Mouse (Mus musculus) urinary bladder, postnatal 14 days (tissue): ENCODE measurements around the gene Stx1b.

Source experiments
- DNase-seq: peaks from one replicate; pipeline ENCODE4 v3.0.0; 2021; ENCODE audit warnings: low spot score

The Stx1b gene

DNA sequence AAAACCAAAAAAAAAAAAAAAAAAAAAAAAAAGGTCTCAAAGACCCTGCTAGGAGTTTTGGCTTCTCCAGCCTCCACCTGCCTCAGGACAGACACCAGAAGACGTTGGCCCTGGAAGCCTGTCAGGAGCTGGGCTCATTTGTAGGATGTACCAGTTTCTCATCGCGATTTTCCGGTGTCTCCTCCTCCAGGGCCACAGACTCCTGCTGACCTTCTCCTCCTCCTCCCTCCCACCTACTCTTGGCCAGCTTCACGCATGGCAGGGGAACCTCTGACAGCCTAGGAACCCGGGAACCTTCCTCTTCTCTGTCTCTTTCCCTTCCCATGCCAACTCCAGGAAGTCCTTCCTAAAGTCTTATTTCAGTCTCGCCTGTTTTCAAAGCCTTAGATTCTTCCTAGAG is 7.3 kb downstream of the Stx1b start:
- DNase-seq: no peak

DNA sequence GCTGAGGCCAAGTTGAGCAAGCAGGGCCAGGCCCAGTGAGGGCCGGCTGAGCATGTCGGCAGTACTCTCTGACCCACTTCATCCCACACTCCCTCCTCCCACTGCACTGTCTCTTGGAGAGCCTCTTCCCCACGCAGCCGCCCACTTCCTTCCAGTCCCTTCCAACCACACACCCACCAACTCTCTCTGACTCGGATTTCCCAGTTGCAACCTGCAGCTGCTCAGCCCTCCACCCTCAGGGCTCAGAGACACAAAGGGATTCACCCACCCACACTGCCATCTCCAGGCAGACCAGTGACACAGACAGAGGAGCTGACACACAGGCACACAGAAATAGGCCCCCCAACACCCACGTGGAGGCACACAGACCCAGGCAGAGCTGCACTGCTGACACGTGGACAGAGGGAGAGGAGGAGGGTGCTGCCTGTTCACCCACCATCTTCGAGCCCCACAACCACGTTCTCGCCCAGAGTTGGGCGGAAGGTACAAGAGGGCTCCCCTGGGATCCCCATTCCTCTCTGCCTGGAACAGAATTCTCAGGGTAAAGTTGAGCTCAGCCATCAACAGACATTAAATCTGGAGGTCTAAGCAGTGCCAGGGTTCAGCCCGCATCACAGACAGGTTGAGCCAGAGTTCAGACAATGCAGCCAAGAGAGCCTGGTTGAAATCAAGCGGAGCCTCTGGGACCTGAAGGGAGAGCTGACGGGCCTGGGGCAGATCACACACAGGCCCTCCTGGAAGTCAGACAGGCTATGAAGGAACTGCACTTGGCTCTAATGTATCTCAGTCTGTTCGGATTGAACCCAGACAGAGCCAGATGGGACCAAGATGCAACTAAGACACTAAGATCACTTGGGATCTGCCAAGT is 8.2 kb downstream of the Stx1b start:
- DNase-seq: peak; percentile 61

DNA sequence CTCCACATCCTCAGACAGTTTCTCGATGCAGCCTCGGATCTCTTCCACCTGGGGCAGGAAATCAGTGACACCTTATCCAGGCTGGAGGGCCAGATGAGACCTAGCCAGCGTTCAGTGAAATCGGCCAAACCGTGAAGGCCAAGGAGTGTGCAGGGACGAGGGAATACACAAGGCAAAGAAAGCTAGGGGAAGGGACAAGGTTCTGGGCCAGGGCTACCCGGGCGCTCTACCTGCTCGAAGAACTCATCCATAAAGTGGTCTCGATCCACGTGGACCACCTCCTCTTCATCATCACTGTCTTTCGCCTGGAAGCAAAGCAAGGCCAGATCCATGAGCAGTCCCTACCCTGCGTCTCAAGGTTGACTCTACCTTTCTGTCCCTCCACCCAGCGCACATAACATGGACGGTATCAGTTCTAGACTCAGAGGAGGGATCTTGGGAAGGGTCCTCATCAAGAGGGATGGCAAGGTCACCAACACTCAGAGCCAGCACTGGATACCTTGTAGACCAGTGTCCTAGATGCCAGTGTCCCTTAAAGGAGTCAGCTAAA is 9.2 kb downstream of the Stx1b start:
- no peak for DNase-seq

DNA sequence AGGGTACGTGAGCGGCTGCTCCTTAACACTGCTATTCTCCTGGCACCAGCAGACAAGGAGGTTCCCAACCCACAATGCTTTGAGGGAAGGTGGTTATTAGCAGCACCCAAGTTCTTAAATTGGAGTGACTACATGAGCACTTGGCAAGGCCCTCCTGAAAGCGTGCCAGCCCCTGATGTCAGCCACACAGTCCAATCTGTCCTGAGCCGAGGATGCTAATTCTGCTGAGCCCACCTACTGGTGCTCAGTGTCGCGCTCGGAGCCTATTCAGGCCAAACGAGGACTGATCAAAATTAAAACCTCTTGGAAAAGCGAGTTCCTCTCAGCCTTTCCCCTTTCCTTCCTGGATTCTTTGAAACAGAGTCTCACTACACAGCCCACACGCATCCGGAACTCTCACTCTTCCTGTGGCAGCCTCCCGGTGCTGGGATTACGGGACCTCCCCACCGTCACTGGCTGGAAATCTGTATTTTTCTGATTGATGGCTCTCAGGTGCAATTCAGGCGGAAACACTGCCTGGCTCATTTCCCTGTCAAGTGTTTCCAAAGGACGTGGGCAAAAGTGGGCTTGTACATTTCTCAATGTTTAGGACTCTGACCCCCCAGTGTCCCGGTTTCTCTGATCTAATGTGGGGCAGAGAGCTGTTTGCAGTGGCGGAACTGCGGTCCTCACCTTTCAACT is 10.0 kb downstream of the Stx1b start:
- peak; percentile 53 for DNase-seq

DNA sequence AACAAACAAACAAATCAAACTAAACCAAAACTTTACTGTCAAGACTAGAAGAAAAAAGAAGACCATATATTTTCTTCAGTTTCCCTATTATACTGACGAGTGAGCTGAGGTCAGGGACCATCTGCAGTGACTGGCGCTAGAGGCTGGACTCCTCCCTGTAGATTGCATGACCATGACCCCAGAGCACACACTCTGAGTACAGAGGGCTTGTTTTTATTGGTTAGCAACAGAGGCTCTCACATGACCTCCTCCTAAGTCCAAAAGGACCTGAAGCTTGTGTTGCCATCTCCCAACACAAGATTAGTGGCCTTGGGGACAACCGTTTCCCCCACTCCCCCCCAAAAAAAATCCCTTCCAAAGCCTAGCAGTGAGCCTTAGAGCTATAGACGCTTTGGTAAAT is 10.5 kb downstream of the Stx1b start:
- no peak for DNase-seq

DNA sequence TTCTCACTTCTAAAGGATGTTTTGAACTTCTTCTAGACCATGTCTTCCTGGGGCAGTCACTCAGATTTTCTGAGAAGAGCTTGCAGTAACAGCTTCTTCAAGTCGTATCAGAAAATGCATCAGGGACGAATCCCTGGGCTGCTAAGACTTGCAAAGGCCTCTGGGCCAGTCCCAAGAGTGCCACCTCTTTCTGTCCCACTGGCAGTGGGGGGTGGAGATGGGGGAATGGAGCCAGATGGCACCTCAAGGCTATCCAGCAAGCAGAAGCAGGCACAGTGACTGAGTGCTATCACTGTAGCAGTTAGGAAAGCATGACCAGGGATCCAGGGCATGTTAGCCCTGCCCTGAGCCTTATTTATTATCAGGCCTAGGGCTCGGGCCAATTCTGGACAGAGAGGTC is 12.1 kb downstream of the Stx1b start:
- no peak for DNase-seq

DNA sequence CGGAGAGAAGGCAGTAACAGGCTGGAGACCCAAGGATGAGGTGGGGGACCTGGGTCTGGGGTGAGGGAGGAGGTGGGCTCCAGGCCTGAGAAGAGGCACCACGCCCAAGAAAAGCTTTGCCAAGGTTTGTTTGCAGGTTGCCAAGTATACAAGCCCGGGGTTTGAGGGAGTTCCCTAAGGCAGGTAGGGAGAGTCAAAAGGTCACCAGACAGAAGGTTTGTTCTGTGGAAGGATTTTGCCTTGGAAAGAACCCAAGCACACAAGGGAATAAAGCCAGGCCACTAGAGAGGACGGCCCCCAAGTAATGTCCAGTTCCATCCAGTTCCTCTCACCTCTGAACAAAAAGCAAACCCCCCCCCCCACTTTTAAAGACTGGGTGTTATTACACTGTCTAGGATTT is 13.1 kb downstream of the Stx1b start:
- no peak for DNase-seq

DNA sequence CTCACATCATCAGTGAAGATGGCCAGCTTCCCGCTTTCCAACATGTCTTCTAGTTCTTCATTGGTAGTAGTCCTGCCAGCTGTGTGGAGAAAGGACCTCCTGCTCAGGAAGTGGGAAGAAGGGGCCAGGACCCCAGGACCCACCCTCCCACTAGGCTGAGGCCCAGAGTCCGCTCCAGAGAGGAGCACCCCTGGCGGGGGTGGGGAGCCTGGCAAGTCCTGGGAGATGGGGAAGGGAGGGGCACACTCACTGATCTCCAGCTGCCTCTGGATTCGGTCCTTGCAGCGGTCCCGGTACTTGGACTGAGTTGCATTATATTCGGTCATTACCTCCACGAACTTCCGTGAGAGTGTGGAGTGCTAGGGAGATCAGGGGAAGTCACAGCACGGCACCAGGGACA is 13.7 kb downstream of the Stx1b start:
- no peak for DNase-seq

DNA sequence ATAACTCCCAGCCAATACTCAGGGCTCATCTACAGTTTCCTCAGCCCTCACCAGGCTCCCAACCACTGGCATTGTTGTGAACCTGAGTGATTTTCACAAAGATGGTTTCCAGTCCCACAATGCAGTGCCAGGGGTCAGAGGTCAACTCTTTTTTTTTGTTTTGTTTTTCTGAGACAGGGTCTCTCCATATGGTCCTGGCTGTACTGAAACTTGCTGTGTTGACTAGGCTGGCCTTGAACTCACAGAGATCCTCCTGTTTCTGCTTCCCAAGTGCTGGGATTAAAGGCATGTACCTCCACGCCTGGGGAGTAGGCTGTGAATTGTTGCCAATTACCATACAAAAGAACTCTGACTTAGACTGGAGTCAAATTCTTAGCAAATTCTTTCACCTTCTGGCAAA is 14.5 kb downstream of the Stx1b start:
- DNase-seq: no peak

DNA sequence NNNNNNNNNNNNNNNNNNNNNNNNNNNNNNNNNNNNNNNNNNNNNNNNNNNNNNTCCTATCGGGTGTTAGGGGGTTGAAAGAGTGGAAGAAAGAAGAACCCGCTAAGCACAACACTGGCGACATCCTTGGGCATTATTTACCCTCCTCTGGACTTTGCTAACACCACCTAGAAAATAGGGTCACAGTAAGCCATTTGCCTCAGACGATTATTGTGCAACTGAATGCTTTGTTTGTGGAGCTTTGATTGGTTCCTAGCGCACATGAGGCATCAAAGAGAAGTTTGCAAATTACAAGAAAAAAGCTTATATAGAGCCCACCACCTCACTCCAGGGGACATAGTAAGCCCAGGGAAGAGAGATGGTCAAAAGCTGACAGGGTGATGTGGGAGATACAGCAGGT is 15.5 kb downstream of the Stx1b start:
- DNase-seq: no peak

DNA sequence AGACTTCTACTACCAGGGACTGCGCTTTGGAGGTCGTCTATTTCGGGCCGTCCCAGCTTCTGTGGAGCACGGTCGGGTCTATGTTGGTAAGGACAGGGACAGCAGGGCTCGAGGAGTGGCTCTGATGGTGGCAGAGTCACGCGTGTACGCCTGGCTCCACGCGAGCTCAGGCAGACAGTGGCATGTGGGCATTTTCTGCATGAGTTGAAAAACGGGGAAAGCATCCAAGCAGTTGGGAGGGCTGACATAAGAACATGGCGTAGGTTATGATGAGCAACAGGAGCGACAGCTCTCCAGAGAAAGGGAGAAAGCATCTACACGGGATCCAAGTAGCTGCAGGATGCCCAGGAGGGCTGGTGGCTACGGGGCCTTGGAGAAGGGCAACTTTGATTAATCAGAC is 22.0 kb downstream of the Stx1b start:
- no peak for DNase-seq

DNA sequence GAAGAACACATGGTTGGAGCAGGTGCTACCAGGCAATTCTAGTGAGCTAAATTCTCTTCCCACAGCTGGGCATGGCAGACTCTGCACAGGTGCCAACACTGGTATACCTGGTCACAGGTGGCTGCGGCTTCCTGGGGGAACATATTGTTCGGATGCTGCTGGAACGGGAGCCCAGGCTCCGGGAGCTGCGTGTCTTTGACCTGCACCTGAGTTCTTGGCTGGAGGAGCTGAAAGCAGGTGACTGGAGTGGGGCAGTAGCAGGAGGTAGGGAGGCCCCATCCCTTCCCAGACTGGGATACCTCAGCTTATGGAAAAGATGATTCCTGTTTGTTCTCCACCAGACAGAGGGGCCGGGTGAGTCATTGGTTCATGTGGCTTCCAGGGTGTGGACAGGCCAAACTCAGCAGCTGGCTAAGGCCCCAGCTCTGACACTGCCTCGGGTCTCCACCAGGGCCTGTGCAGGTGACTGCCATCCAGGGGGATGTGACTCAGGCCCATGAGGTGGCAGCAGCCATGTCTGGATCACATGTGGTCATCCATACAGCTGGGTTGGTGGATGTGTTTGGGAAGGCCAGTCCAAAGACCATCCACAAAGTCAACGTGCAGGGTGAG is 23.2 kb downstream of the Stx1b start:
- DNase-seq: peak; percentile 49

DNA sequence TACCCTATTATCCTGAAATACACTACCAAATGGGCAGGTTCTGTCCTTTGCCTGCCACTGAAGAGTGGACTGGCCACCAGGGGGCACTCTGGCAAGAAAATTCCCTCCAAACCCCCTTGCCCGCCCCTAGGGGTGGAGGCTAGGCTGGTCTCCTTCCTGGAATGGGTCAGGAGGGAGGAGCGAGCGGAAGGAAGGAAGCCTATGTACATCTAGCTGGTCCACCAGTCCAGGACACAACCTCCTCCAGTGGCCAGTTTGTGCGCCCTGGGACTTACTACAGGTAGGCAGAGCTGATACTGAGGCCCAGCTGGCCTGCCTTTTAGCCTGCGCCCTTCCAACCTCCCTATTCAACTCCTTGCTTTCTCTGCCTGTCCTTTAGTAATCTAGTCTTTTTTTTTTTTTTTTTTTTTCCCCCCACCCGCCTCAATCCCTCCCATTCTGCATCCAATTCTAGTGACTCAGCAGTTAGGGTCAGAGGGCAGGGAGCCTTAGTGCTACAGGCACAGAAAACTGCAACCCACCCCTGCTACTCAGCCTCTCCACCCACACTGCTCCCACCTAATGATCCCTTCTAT is 23.8 kb downstream of the Stx1b start, which contains the start of gene Hsd3b7:
TSS of gene Hsd3b7 (plus strand) at position 170 of the 575 bp plus-strand sequence.
- peak; percentile 96 for DNase-seq

DNA sequence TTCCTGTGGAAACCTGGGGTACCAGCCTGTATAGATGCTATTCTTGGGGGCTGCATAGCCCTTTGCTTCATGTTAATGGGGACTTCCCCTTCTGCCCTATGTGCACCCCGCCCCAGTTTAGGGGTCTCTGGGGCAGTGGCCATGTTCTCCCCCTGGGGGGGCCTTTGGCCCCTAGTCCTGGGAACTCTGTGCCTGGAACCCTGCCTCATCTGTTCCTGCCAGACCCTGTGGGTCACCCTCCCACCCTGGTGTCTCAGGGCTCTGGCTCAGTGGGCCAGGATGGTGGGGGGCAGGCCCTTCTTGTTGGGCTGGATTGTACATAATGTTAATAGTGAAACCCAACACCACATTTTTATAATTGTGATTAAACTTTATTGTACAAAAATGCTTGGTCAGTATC is 24.6 kb downstream of the Stx1b start:
- no peak for DNase-seq

DNA sequence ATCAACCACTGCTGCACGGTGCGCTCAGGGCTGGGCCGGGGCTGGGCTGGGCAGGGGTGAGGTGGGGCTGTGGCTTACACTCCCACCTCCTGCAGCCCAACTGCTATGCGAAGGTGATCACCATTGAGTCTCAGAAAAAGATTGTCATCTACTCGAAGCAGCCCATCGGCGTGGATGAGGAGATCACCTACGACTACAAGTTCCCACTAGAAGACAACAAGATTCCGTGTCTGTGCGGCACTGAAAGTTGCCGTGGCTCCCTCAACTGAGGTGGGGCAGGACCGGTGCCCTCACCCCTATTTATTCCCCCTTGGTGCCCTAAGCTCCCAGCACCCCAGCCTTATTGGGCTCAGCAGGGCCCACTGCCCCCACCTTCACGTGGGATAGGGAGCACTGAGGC is 25.1 kb downstream of the Stx1b start:
- no peak for DNase-seq

DNA sequence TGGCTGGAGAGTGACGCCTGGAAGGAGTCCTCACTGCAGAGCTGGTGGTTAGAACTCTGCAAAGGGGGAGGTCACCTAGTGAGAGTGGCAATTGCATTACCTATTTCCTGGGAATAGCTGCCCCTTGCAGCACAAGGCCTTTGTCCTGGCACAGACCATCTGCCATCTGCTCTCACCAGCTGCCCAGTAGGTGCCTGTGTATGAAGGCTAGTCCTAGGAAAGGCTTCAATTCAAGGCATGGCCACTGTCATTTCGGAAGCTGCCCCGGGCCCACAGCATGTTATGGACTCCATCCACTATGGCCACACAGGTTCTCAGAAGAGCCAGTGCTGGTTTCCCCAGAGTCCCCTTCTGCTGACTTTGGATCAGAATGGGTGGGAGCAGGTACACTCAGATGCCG is 25.8 kb downstream of the Stx1b start:
- no peak for DNase-seq

DNA sequence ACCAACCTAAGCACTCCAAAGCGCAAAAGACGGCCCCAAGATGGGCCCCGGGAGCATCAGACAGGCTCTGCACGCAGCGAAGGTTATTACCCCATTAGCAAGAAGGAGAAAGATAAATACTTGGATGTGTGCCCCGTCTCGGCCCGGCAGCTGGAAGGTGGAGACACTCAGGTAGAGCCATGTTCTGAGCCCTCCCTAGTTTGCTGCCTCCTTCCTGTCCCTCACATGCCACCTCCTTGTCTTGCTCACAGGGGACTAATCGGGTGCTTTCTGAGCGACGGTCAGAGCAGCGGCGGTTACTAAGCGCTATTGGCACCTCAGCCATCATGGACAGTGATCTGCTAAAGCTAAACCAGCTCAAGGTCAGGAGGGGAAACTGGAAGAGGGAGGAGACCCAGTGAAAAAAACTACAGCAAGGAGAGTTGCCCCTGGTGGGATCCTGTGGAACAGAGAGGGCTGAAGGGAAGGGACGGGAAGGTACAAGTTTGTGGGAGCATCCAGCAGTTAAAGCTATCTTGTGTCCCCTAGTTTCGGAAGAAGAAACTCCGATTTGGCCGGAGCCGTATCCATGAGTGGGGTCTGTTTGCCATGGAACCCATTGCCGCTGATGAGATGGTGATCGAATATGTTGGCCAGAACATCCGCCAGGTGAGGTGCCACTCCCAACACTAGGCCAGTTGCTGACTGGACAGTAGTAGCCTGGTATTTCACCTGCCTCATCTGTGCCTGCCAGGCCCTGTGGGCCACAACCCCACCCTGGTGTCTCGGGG is 27.1 kb downstream of the Stx1b start:
- DNase-seq: no peak

DNA sequence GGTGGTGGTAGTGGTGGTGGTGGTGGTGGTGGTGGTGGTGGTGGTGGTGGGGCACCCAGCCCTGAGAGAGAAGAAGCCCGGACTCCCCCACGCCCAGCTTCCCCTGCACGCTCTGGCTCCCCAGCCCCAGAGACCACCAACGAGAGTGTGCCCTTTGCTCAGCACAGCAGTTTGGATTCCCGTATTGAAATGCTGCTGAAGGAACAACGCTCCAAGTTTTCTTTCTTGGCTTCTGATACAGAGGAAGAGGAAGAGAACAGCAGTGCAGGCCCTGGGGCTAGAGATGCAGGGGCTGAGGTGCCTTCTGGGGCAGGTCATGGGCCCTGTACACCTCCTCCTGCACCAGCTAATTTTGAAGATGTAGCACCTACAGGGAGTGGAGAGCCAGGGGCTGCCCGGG is 39.0 kb downstream of the Stx1b start, which contains the start of gene Gm49388:
TSS of gene Gm49388 (plus strand) at position 301 of the 400 bp plus-strand sequence.
- DNase-seq: no peak

DNA sequence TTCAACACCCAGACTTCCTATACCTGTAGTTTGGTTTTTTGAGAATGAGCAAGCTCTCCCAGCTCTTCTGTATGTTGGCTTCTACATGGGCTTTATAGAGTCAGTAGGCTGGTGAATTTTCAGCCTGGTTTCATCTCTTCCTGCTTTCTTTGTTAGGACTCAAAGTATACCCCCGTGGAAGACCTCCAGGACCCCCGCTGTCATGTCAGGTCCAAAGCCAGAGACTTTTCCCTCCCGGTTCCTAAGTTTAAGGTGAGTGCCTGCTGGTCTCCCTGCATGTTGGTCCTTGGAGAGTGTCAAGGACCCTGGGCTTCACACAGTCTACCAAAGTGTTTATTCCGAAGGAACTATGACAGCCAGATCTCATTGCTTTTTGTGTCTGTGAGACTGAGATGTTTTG is 46.0 kb downstream of the Stx1b start:
- DNase-seq: no peak

DNA sequence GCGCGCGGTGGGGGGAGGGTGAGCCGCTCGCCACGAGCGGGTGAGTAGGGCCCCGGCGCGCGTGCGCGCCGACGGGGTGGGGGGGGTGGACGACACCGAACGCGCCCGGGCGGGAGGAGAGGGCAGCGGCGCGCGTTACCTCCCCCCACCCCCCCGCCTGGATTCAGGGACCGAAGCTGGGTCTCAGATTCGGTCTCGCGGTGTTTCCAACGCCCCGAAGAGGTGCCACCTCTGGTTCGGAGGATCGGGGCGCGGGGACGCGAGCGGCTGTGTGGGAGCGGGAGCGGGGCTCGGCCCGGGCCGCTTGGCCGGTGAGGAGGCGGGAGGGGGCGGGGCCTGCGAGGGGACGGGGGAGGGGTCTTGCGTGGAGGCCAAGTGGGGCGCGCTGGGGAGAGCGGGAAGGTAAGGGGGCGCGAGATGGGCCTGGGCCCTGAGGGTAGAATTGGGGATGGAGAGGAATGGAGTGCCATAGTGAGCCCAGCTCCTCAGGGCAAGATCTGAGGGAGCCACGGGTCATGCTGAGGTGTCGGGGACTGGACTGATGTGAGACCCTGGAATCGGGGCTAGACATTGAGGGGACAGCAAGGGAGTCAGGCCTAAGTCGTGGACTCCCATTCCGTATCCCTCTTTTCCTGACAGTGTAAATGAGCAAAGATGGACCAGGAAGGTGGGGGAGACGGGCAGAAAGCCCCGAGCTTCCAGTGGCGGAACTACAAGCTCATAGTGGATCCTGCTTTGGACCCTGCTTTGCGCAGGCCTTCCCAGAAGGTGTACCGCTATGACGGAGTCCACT is 46.7 kb downstream of the Stx1b start:
- peak; percentile 54 for DNase-seq
